Mouse (Mus musculus): ENCODE measurements around the gene Ttc8.

DNA sequence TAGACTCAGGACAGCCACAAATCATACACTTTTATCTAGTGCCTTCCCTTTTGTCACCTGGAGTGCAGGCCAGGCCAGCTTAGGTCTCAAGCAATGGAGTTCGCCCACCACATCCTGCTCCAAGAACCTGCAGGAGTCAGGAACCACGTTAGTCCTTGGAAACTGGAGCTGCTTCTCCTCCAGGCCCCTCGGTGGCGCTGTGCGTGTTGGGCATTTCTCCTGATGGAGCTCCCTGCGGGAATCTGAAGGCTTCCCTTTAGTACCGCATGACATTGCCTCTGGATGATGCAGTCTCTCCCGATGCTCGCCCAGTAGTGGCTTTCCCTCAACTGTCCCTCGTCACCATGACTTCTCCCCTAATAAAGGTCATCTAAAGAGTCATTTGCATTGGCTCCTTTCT is 53.1 kb downstream of the Ttc8 start:
- TF ChIP-seq ZC3H11A (IDR thresholded peaks at IDR 0.05; ENCODE audit: borderline replicate concordance, low read depth, low read length) (no peak), MAFK (IDR thresholded peaks at IDR 0.05; ENCODE audit: insufficient read depth, low read depth, low read length) (no peak), HCFC1 (IDR thresholded peaks at IDR 0.05; ENCODE audit: borderline replicate concordance, insufficient read depth, low read length) (no peak)
